Mouse (Mus musculus) cerebellum, adult 9-11 months (tissue): ENCODE results near the gene Amph.
"Not testable (repeated sequence)": the region's sequence is repeated elsewhere in the genome, so short reads cannot be mapped to it uniquely, and the experiment has no call there.

ENCODE experiments used
- DNase-seq: peaks from one replicate; pipeline ENCODE4 v3.0.0; 2022

Amph gene

DNA sequence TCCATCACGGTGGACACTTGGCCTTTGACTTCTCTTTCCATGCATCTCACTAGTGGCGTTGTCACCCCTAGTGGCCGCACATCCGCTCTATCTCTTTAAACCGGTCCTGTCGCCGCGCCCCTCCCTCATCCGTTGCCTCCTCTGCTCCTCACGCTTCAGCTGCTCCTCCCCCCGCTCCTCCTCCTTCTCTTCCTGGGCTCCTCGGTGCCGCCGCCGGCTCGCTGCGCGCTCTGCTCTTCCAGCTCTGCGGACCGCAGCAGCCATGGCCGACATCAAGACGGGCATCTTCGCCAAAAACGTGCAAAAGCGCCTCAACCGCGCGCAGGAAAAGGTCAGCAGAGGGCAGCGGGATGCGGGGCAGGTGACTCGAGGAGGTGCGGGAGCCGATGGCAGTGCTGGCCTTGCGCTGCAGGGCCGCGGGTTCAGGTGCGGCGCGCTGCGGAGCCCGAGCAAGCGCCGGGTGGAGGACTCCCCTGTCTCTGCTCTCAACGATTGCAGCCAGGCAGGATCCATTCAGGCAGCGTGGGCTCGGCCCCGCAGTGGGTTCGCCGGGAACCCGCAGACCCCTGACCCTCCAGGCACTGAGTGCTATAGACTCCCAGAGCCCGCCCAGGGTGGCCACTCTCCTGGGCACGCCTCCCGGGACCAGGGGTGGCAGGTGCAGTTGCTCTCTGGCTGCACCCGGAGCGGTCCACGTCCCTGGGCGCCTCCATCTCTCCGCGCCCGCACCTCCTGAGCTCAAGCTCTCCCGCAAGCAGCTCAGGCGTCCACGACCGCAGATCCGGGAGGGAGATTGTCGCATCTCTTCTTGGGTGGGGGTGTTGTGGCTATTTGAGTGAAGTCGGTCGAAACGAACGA lies at the start of gene Amph:
Amph (plus strand) TSS at position 35 of the 858 bp plus-strand sequence.
- peak; percentile 95 for DNase-seq

DNA sequence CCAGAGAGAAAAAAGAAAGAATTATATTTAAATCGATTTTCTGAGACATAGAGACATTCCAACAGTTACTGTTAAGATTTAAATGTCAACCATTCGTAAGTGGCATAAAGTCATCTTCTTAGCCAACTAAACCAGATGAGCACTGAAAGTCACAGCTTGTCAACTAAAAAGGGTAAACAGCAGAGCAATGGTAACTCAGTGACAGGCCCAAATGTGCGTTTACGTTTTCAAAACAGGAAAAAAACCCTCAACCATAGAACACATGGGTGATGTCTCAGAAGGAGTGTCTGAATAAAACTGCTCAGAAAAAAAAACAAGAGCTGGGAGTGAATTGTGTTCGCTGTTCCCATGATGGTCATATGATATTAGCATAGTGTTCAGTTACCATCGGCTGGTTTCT lies 44.4 kb upstream of the Amph start:
- no peak for DNase-seq

DNA sequence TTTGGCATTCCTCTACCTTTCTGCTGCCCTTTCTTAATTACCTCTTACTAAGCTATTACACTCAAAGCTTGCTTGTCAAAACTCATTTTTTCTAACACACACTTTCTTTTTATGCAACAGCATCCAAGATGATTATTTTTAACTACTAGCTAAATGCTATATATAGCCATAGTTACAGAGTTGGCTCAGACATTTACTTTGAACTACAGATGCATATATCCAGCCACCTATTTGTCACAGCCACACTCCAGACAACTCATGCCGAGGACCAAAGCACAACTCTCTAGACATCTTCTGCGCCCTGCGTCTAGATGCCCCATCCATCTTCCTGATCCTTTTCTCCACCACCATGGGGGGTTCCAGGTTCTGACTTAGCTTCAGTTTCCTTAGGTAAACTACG lies 33.2 kb upstream of the Amph start:
- DNase-seq, result no peak

DNA sequence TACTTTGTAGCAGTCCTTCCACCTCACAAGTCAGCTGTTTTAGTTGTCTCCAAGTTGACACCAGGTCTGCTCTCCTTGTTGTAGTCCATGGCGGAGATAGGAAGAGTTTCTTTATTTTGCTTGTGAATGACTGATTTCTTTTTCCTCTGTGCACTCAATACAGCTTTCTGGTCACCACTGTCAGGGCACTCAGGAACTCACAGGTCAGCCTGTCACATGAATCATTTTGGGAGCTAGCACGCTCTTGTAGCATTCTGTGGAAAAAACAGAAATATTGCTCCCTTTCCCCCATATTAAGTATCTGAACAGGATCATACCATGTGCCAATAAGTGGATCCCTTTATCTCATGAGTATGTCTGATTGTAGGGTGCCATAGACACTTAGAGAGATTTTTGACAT lies 14.8 kb upstream of the Amph start:
- not testable (repeated sequence) for DNase-seq

DNA sequence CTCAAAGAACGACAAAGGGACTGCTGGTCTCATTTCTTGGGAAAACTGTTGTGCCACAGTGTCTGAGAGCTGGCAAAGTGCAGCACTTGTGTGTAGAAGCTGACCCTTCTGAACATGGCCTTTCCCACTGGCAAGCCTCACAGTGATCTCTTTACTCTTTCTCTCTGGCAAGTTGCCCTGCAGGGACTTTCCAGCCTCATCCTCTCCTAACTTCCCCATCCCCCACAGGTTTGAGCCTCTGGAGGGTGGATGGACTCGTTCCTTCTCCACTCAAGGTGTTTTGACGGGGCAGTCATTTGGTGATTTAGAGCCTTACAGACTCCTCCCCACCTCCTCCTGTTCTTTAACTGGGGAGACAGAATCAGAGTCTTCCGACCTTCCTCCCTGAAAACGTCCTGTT lies 319 bp upstream of the Amph start:
- peak; percentile 77 for DNase-seq

DNA sequence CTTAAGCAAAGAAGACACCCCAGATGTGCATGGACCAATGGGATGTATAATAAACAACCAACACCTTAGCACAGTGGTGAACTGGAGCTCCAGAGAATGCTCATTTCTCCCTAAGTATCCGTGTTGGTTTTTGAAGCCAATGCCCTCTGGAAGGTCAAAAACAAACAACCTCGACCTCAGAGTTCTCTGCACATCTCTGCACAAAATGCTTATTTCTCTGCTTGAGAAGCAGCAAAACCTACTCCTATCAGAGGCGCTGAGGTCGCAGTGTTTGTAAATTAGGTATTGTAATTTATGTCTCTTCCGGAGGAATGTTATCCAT lies 985 bp downstream of the Amph start:
- no peak for DNase-seq

DNA sequence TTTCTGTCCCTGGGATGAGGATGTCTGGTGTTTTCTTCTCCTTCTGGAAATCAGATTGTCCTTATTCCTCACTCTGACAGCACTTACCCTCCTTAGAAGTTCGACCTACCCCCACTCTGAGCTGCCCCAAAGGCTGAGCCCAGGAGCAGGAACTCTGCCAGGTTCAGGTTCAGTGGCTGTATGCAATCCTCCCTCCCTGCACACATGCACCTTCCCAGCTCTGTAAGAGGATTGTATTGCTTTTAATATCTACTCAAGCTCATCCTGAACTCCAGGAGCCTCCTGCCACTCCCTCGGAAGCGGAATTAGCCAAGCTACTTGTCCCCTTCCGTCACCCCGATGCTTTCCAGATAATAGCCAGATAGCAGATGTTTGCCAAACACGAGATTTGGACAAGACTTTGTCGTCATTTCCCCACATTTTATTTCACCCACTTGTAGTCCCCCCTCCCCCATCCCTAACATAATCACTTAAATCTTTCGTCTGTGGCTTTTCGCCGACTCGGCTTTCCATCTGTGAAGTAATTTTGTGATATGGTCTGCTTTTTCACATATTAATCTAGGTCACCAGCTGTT lies 1.7 kb downstream of the Amph start:
- DNase-seq, result peak; percentile 69

DNA sequence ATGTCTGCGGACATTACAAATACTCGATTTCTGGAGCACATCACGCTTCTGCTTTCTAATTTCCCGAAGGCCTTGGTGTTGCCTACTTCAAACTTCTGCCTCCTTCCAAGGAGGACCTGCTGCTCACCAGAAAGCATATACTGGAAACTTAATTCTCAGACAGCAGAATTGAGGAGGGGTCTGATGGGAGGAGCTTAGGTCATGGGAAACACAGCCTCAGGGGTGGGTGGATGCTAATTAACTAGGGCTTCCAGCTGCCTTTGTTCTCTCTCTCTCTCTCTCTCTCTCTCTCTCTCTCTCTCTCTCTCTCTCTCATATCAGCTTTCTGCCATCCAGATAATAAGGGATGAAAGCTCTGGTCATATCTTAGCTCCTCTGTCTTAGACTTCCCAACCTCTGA lies 5.6 kb downstream of the Amph start:
- no peak for DNase-seq

DNA sequence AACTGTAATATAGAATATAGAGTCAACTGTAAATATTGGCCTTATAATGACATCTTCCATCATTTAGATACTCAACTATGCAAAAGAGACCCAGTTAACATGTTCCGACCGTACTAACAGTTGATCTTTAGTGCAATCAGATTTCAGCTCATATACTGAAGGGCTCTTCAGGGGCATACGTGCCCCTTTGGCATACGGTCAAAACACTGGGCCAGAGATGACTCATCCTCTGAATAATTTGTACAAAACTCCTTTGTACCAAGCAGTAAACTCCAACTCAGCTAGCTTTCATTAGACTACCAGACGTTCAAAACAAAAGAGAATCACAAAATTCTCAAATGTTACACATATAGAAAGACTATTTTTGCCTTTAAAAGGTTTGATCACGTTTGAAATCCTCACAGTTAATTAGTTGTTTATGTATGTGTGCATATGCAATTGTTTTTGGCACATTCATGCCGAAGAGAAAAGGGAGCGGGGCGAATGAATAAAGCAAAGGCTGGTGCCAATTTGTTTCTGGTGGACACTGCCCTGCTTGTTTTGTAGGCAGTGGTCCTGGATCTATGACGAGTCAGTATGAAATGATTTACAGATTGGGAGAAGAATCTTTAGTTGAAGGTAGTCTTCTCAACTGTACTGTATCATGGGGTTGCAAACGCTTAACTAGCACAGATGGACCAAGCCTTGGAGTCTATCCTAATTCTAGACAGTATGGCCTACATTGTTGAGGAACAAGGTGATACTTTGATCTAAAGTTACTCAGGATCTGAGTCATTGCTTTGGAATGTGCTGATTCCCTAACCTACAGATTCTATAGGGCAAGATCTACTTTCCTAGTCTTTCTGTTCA lies 8.3 kb downstream of the Amph start:
- DNase-seq, result no peak

DNA sequence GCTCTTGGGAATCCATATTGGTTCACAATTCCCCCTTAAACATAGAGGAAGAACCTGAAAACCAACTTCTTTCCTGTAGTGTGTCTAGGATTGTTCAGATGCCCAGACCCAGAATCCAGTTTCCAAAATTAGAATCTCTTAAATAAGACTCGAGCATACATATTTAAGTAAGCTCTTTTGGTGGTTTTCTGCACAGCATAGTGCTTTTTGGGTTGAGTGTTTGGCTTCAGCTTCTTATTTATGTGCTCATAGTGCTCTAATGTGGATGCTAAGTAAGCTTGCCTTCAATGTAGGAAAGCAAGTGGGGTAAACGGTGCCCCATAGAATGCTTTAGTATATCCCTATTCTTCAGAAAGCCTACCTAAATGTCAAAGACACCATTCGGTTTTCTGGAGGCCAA lies 9.0 kb downstream of the Amph start:
- no peak for DNase-seq

DNA sequence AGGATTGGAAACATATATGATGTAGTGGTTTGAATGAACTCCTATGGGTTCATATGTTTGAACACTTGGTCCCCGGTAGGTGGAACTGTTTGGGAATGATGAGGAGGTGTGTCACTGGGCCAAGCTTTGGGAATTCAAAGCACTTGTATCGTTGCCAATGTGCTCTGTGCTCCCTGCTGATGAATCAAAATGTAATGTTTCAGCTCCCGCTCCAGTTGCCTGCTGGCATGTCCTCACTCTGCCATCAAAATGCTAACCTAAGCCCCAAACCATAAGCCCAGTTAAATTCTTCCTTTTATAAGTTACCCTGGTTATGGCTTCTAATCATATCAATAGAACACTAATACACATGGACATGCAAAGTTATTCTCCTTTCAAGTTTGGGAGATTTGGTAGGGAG lies 24.6 kb downstream of the Amph start:
- peak; percentile 46 for DNase-seq

DNA sequence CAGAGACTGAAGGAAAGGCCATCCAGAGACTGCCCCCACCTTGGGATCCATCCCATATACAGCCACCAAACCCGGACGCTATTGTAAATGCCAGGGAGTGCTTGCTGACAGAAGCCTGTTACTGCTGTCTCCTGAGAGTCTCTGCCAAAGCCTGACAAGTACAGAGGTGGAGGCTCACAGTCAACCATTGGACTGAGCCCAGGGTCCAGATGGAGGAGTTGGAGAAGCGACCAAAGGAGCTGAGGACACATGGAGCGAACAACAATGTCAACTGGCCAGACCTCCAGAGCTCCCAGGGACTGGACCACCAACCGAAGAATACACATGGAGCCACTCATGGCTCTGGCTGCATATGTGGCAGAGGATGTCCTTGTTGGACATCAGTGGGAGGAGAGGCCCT lies 26.3 kb downstream of the Amph start:
- DNase-seq, result peak; percentile 72

DNA sequence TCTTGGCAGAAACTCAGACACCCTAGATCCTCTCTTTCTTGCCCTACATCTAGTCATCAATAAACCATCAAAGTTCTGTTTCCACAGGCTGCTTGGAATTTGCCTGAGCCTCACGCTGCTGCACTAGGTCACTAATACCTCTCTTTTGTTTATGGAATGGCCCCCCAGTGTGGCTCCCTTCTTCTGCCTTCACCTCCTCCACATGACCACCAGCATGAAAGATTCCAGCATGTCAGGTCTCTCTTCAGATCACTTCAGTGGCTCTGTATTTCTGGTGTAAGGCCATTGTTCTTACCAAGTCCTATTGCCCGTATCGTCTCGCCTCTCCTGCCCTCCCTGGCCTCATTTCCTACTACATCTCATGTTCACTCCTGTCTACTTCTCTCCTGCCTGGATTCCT lies 39.3 kb downstream of the Amph start:
- no peak for DNase-seq

DNA sequence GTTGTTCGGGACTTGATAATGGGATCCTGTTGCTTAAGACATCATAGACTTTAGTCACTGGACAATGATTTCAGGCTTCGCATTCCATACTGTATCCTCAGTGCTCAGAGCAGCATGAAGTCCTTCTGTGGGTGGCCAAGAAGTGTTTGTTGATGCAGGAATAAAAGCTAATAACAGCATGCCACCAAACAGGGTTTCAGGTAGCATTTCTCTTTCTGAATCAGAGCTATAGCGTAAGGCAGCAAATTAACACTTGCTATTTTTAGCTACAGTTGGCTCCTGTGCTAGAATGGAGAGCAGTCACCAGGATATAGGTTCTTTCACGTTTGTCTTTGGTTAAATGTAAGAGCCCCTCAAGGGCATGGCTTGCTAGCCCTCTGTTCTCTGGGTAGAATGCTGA lies 40.3 kb downstream of the Amph start:
- no peak for DNase-seq

DNA sequence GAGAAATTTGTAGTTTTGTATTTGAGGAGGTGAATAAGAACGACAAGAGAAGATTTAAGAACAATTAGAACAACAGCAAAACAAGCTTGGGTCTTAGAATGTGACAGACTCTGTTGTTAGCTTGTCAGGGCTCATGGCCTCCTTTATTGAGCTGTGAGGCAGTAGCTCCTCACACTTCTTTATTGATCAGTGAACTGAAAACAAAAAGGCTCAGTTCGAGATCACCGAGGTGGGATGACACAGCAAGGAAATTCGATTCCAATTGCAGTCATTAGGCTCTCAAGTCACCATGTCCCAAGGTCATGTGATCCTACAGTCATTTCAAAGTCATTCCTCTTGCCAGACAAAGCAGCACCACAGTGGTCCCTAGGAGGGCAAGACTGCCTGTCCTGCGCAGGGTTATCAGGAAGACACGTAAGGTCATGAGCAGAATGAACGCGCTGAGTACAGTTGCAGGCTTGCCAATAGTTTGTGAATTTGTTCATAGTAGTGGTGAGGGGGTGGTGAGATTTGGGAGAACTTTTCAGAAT lies 41.2 kb downstream of the Amph start:
- no peak for DNase-seq

DNA sequence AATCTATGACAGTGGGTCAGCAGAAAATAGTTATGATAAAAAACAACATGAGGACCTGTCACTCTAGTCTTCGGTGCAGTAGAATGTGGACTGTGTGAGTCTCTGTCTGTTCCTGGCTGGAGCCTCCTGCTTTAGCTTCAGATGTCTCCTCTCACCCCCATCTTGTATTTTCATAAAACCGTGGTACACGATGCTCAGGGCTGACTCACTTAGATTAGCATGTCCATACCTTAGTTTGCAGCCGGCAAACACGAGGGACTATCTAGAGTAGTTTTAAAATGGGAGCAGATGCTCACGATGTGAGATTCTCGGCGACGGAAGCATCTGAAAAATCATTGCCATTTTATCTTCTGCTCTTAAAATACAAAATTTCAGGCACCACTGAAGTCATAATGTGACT lies 54.5 kb downstream of the Amph start:
- no peak for DNase-seq

DNA sequence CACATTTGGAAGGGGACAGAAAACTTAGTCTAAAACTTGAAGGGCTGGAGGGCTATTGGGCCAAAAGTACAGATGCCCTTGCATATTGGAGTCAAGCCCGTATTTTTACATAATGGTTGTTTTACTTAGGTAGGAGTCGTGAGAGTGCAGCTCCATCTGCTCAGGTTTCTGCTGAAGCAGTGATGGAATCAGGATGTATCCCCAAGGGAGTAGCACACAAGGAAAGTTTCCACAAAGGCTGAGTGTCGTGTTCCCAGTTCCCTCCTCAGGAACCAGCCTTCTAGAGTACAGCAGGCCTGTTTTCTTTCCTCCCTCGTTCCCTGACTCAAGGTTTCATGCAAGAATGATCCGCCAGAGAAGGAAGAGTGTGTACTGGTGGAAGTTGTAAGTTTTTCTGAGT lies 56.4 kb downstream of the Amph start:
- no peak for DNase-seq

DNA sequence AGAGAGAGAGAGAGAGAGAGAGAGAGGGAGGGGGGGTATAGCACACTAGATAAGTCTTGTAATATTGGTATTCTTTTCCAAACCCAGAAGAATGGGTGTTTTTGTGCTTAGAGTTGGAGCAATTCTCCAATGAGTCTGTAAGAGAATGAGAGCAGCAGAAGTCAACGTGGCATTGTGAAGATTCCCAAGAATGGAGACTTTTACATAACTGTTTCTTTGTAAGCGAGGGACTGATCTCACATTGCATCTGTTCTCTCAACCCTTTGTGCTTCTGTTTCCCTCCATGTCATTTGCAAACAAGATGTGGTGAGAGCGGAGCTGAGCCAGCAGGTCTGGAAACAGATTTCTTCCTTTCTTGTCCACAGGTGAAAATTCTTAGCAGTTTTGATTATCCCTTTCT lies 60.4 kb downstream of the Amph start:
- no peak for DNase-seq

DNA sequence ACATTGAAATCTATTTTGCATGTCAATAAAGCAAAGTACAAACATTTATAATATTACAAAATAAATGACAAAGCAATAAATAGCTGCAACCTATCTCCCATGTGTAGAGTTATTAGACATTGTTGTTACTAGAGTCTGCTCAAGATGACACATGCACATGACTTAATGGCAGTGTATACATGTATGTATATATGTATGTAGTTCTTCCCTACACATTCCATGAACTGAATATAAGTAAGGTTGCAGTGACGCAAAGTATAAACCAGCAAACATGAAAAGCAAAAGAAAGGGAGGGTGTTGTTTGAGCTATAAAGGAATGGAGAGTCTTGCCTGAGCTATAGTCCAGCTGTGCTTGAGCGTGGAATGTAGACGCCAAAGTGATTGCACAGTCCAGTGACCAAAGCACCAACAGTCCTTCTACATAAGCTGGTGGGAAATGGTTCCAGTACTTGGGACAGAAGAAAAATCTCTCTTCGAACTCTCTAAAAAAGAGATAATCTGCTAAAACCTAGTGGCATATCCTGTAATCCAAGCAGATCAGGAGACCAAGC lies 66.9 kb downstream of the Amph start:
- no peak for DNase-seq

DNA sequence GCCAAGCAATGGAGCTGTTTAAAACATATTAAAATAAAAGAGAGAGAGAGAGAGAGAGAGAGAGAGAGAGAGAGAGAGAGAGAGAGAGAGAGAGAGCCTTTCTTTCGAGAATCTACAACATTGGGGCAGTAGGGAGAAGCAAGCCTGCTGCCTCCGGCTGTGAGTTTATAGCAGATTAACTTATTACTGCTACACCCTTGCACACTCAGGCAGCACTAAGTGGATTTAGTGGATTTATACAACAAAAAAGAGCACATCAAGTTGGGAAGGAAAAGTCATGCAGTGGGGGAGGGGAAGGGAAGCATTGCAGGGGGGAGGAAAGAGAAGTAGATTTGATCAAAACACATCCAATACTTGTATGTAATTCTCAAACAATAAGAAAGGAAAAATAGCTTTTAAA lies 73.5 kb downstream of the Amph start:
- DNase-seq, result no peak

DNA sequence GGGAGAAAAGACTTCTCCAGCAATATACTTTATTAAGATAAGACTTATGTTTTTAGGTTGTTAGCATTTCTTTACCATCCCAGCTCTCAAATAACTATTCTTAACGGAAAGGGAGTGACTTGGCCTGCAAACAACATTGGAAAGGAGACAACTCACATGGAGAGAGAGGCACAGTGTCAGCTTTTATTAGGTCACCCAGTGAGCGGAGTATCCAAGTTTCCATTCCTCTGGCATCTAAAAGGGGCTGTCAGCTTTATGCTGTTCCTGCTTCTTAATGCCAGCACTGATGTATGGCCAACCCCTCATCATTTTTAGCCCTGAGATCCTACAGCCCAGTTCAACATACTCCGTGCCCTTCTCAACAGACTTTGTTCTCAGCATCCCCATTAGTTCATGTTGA lies 74.3 kb downstream of the Amph start:
- DNase-seq, result peak; percentile 87

DNA sequence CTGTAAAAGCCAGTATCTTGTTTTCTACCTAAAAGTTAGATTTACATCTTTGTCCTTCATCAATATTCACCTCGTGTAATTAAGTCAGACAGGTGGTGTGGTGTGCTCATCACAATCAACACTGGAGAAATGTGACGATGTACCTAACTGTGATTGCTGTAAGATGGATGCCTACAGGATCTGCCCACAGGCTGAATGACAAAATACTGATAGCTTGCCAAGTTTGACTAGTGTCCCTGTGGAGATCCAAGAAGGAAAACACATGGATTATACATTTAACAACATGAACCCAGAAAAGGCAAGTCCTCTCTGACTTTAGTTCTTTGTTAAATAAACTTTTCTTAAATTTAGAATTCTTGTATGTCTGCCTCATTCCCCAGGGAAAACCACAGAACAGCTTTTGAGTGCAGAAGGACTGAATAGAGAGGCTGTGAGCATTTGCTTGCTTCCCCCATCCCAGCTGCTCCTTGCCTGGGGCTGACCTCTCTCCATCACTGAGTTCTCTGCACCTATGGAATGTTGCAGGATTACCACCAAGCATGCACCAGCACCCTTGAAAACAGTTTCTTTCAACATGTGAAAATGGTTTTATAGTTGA lies 77.2 kb downstream of the Amph start:
- DNase-seq, result peak; percentile 64

DNA sequence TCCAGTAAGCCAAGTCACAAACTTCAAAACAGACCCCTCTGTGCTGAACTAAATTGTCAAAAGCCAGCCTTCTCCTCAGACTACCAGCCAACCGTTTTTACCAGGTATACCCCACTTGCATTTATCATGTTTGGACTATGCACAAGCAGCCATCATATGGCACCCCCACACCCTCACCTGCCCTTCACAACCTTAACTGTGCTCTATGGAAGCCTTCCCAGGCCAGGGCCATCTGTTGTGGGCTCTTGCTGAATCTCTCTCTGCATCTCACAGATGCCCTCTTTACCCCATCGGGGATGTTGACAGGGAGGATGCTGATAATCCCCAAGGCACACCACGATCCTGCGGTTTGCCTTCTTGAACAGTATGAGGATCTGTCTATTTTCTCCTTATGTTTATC lies 77.9 kb downstream of the Amph start:
- DNase-seq, result peak; percentile 85
